In the genomic region with DNA sequence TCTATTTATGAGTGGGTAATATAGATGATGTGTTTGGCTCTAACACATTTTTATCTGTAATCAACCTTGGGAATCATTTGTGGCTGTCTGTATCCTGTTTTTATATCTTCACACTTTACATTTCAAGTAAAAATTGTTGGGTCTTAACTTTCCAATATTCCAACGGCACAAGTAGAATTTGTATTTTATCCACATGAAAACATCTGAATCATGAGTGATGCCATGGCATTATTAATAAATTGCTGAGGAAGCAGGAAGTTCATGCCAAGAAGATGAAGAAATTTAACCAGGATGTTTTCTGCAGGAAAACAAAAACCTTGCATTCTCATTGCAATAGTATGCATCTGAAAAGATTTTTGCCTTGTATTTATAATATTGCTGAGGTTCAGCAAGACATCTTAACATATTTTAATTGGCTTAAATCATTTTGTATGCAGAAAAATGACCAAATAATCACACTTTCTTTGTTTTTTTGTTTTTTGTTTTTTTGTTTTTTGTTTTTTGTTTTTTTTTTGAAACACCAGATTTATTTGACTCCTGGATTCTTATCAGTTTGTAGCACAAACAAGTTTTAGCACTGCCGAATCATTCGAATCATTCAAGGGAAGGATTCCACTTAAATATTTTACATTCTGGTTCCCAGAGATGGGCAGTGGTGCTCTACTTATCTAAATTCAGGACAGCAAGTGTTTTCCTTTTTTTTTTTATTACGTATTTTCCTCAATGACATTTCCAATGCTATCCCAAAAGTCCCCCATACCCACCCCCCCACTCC, we compare ENCODE assay signal across 34 mouse cellular contexts.
"Had no signal": no experiment of that assay in that cellular context is flagged by ENCODE, and none has a peak within 500 bp of the region (broad histone marks: within the 10 kb centered on the region; RNA-seq: fewer than 3 reads in every experiment).

No protein-coding gene starts in this region.

- H3K27ac ChIP-seq: heart, embryonic 13.5 days; heart, embryonic 15.5 days; hindbrain, embryonic 10.5 days; hindbrain, embryonic 12.5 days; hindbrain, embryonic 13.5 days; hindbrain, embryonic 14.5 days; hindbrain, embryonic 15.5 days; hindbrain, postnatal 0 days; kidney, embryonic 15.5 days; kidney, postnatal 0 days; layer of hippocampus, adult 2 months; left cerebral cortex, adult 2 months had no signal

- DNase-seq: heart, postnatal 10 days; heart, postnatal 14 days; heart, postnatal 36 days; heart, postnatal 4 days; kidney, adult 11 months; kidney, adult 18-20 months; kidney, adult 2 months; kidney, adult 8-10 months; kidney, adult 9 months; kidney, postnatal 10 days; kidney, postnatal 14 days; kidney, postnatal 25 days; kidney, postnatal 36 days; kidney, postnatal 4 days; layer of hippocampus, adult 9-11 months; layer of hippocampus, postnatal 36 days had no signal

- H3K4me3 ChIP-seq: heart, embryonic 12.5 days; heart, embryonic 13.5 days; heart, embryonic 15.5 days; hindbrain, embryonic 10.5 days; hindbrain, embryonic 12.5 days; hindbrain, embryonic 13.5 days; hindbrain, embryonic 15.5 days; kidney, embryonic 15.5 days; layer of hippocampus, adult 2 months; left cerebral cortex, adult 2 months had no signal

- H3K36me3 ChIP-seq: heart, embryonic 12.5 days; heart, embryonic 13.5 days; heart, embryonic 15.5 days; hindbrain, embryonic 10.5 days; hindbrain, embryonic 12.5 days; hindbrain, embryonic 13.5 days; hindbrain, embryonic 15.5 days; kidney, embryonic 15.5 days had no signal

- H3K9ac ChIP-seq: heart, embryonic 12.5 days; heart, embryonic 13.5 days; heart, embryonic 15.5 days; hindbrain, embryonic 12.5 days; hindbrain, embryonic 13.5 days; hindbrain, embryonic 14.5 days; hindbrain, embryonic 15.5 days; kidney, embryonic 15.5 days had no signal

- H3K9me3 ChIP-seq: heart, embryonic 12.5 days; heart, embryonic 13.5 days; heart, embryonic 15.5 days; hindbrain, embryonic 10.5 days; hindbrain, embryonic 12.5 days; hindbrain, embryonic 13.5 days; hindbrain, embryonic 15.5 days; kidney, embryonic 15.5 days had no signal

- H3K4me1 ChIP-seq: heart, embryonic 12.5 days; heart, embryonic 13.5 days; heart, embryonic 15.5 days; hindbrain, embryonic 10.5 days; hindbrain, embryonic 12.5 days; hindbrain, embryonic 13.5 days; hindbrain, embryonic 15.5 days had no signal

- H3K4me2 ChIP-seq: heart, embryonic 11.5 days; heart, embryonic 12.5 days; heart, embryonic 13.5 days; heart, embryonic 15.5 days; hindbrain, embryonic 12.5 days; hindbrain, embryonic 13.5 days; hindbrain, embryonic 14.5 days; hindbrain, embryonic 15.5 days; kidney, embryonic 15.5 days had no signal

- H3K27me3 ChIP-seq: heart, embryonic 12.5 days; heart, embryonic 13.5 days; heart, embryonic 15.5 days; hindbrain, embryonic 12.5 days; hindbrain, embryonic 13.5 days; hindbrain, embryonic 15.5 days; kidney, embryonic 15.5 days had no signal

- ATAC-seq: hindbrain, embryonic 16.5 days; hindbrain, postnatal 0 days; inflammation-experienced regulatory T-cells, adult 6 months; intestine, embryonic 16.5 days; intestine, postnatal 0 days had no signal
